Mouse (Mus musculus) embryo, embryonic 10.5 days (tissue): ENCODE measurements at regions not wholly inside any gene's neighbourhood (a gene's known extent, or its start where the extent isn't known, plus 50 kb on each side); places are given as distances from the start of the nearest gene placed in this dataset.

Source experiments
- DNase-seq: peaks from one replicate; pipeline ENCODE4 v3.0.0-alpha.2; 2015; ENCODE audit warnings: low spot score

GRCm38 (mm10) chr13:72355297-72355696 is 273.3 kb upstream of the Irx2 start:
- no peak for DNase-seq

GRCm38 (mm10) chr13:72355821-72356220 is 272.8 kb upstream of the Irx2 start:
- no peak for DNase-seq

- no peak for DNase-seq
These were observed 270.2 kb upstream of the Irx2 start for GRCm38 (mm10) chr13:72358243-72358904.

- DNase-seq = peak; percentile 48
These were observed 262.9 kb upstream of the Irx2 start for GRCm38 (mm10) chr13:72365534-72366271.

- peak; percentile 31 for DNase-seq
These were observed 262.3 kb upstream of the Irx2 start for GRCm38 (mm10) chr13:72366281-72366680.

GRCm38 (mm10) chr13:72370131-72370530 is 258.5 kb upstream of the Irx2 start:
- DNase-seq = peak; percentile 53

- no peak for DNase-seq
These were observed 257.6 kb upstream of the Irx2 start for GRCm38 (mm10) chr13:72370997-72371396.

- no peak for DNase-seq
These were observed 235.3 kb upstream of the Irx2 start for GRCm38 (mm10) chr13:72393366-72393765.

- peak; percentile 84 for DNase-seq
These were observed 227.9 kb upstream of the Irx2 start for GRCm38 (mm10) chr13:72400677-72401076.

GRCm38 (mm10) chr13:72409238-72409965 is 219.2 kb upstream of the Irx2 start:
- no peak for DNase-seq

GRCm38 (mm10) chr13:72412656-72413055 is 216.0 kb upstream of the Irx2 start:
- no peak for DNase-seq

- no peak for DNase-seq
These were observed 211.6 kb upstream of the Irx2 start for GRCm38 (mm10) chr13:72416981-72417380.

- DNase-seq = no peak
These were observed 210.8 kb upstream of the Irx2 start for GRCm38 (mm10) chr13:72417816-72418215.

- DNase-seq = no peak
These were observed 210.3 kb upstream of the Irx2 start for GRCm38 (mm10) chr13:72418285-72418684.

GRCm38 (mm10) chr13:72419532-72419931 is 209.1 kb upstream of the Irx2 start:
- DNase-seq = no peak

GRCm38 (mm10) chr13:72425917-72426316 is 202.7 kb upstream of the Irx2 start:
- peak; percentile 54 for DNase-seq

GRCm38 (mm10) chr13:72445336-72445735 is 183.3 kb upstream of the Irx2 start:
- DNase-seq = no peak

- DNase-seq = no peak
These were observed 180.1 kb upstream of the Irx2 start for GRCm38 (mm10) chr13:72448458-72449058.

GRCm38 (mm10) chr13:72495353-72495752 is 133.3 kb upstream of the Irx2 start:
- DNase-seq = no peak

GRCm38 (mm10) chr13:72497036-72497435 is 131.6 kb upstream of the Irx2 start:
- no peak for DNase-seq

- DNase-seq = peak; percentile 14
These were observed 131.1 kb upstream of the Irx2 start for GRCm38 (mm10) chr13:72497521-72497920.

GRCm38 (mm10) chr13:72505954-72506353 is 122.7 kb upstream of the Irx2 start:
- DNase-seq = no peak

GRCm38 (mm10) chr13:72538633-72539032 is 90.0 kb upstream of the Irx2 start:
- DNase-seq = no peak
